Mouse (Mus musculus) MEL (cell line): ENCODE results near the gene Gpsm2. TPM values are rescaled to one million over a fixed set of nuclear protein-coding genes. Genes with fewer than 3 reads are reported as not detected.
A peak's percentile ranks its signal among the peaks of the same experiment; 100 is the strongest.

Experiments used
- DNase-seq: peaks from one replicate; pipeline ENCODE4 v3.0.0; 2011; ENCODE audit warnings: low read depth, low spot score
- H3K27ac ChIP-seq: 2 replicates; pipeline ENCODE4 v1.5.1; 2012; ENCODE audit warnings: low read depth, mild to moderate bottlenecking, control low read depth, low read length, moderate library complexity; ENCODE audit not compliant: control insufficient read depth
- H3K27me3 ChIP-seq, 2 experiments: fragments of 150-350 bp in 1 of 2; sonication (generic) in 1 of 2; 2 replicates each; pipeline ENCODE4 v1.6.1; 2012; ENCODE audit warnings: low read length in 2 of 2, mild to moderate bottlenecking in 2 of 2, improper control_type of control experiment in 1 of 2, moderate library complexity in 1 of 2; ENCODE audit not compliant: insufficient read depth in 2 of 2, control insufficient read depth in 1 of 2
- H3K36me3 ChIP-seq, 2 experiments: 2 replicates each; pipeline ENCODE4 v1.6.1; 2012 to 2014; ENCODE audit warnings: low read length in 2 of 2, improper control_type of control experiment in 1 of 2, inconsistent platforms in 1 of 2, mild to moderate bottlenecking in 1 of 2; ENCODE audit not compliant: insufficient read depth in 2 of 2, control insufficient read depth in 1 of 2
- H3K4me1 ChIP-seq, 2 experiments: fragments of 150-350 bp in 1 of 2; sonication (generic) in 1 of 2; 2 replicates each; pipeline ENCODE4 v1.6.1; 2012; ENCODE audit warnings: low read length in 2 of 2, improper control_type of control experiment in 1 of 2, mild to moderate bottlenecking in 1 of 2; ENCODE audit not compliant: insufficient read depth in 2 of 2, control insufficient read depth in 1 of 2
- H3K4me3 ChIP-seq, 2 experiments: fragments of 150-350 bp in 1 of 2; sonication (generic) in 1 of 2; 2 replicates each; pipeline ENCODE4 v1.5.1; 2012; ENCODE audit warnings: low read depth in 2 of 2, low read length in 2 of 2, mild to moderate bottlenecking in 2 of 2, moderate library complexity in 2 of 2, control low read depth in 1 of 2, improper control_type of control experiment in 1 of 2; ENCODE audit not compliant: control insufficient read depth in 1 of 2, insufficient read depth in 1 of 2
- H3K79me2 ChIP-seq: 2 replicates; pipeline ENCODE4 v1.6.1; 2012; ENCODE audit warnings: mild to moderate bottlenecking, low read length, moderate library complexity; ENCODE audit not compliant: control insufficient read depth, poor library complexity, insufficient read depth
- H3K9ac ChIP-seq: 2 replicates; pipeline ENCODE4 v1.6.1; 2012; ENCODE audit warnings: low read depth, mild to moderate bottlenecking, control low read depth, low read length, moderate library complexity; ENCODE audit not compliant: control insufficient read depth, poor library complexity, severe bottlenecking
- H3K9me3 ChIP-seq: fragments of 150-350 bp; sonication (generic); replicated peaks from 2 replicates; pipeline ENCODE4 v1.6.1; 2012; ENCODE audit warnings: mild to moderate bottlenecking, low read length, improper control_type of control experiment, moderate library complexity; ENCODE audit not compliant: insufficient read depth
- ELF1 ChIP-seq: IDR thresholded peaks from 2 replicates; pipeline ENCODE4 v1.6.1; 2014; ENCODE audit warnings: low read depth, mild to moderate bottlenecking, inconsistent platforms, low read length, improper control_type of control experiment, moderate library complexity
- HCFC1 ChIP-seq: IDR thresholded peaks from 2 replicates; pipeline ENCODE4 v1.6.1; 2012; ENCODE audit warnings: low read depth, mild to moderate bottlenecking, inconsistent platforms, low read length, improper control_type of control experiment, moderate library complexity
- JUND ChIP-seq: IDR thresholded peaks from 2 replicates; pipeline ENCODE4 v1.6.1; 2011; ENCODE audit warnings: low read depth, mild to moderate bottlenecking, improper control_type of control experiment, low read length
- KAT2A ChIP-seq: conservative IDR thresholded peaks from 2 replicates; pipeline ENCODE4 v1.6.1; 2012; ENCODE audit warnings: low read depth, low read length, improper control_type of control experiment, inconsistent platforms
- MAX ChIP-seq: IDR thresholded peaks from 2 replicates; pipeline ENCODE4 v1.6.1; 2011; ENCODE audit warnings: low read length, improper control_type of control experiment
- MXI1 ChIP-seq: IDR thresholded peaks from 2 replicates; pipeline ENCODE4 v1.6.1; 2011; ENCODE audit warnings: mild to moderate bottlenecking, low read depth, low read length, improper control_type of control experiment
- POLR2A ChIP-seq, 2 experiments: IDR thresholded peaks; 2 replicates each; pipeline ENCODE4 v1.6.1; 2011 to 2012; ENCODE audit warnings: low read length in 2 of 2, mild to moderate bottlenecking in 2 of 2, control low read depth in 1 of 2, improper control_type of control experiment in 1 of 2, low read depth in 1 of 2, moderate library complexity in 1 of 2; ENCODE audit not compliant: control insufficient read depth in 1 of 2, insufficient read depth in 1 of 2, poor library complexity in 1 of 2
- POLR2AphosphoS2 ChIP-seq: IDR thresholded peaks from 2 replicates; pipeline ENCODE4 v1.6.1; 2011; ENCODE audit warnings: low read length, improper control_type of control experiment
- POLR2AphosphoS5 ChIP-seq: IDR thresholded peaks from 2 replicates; pipeline ENCODE4 v1.6.1; 2012; ENCODE audit warnings: low read depth, borderline replicate concordance, mild to moderate bottlenecking, inconsistent platforms, low read length, moderate library complexity, mixed read lengths
- RAD21 ChIP-seq: IDR thresholded peaks from 2 replicates; pipeline ENCODE4 v1.6.1; 2011; ENCODE audit warnings: mild to moderate bottlenecking, low read depth, low read length, improper control_type of control experiment
- SIN3A ChIP-seq: IDR thresholded peaks from 2 replicates; pipeline ENCODE4 v1.6.1; 2012; ENCODE audit warnings: low read length, improper control_type of control experiment, inconsistent platforms
- TCF12 ChIP-seq: IDR thresholded peaks from 2 replicates; pipeline ENCODE4 v1.6.1; 2014; ENCODE audit warnings: low read depth, mild to moderate bottlenecking, inconsistent platforms, low read length, improper control_type of control experiment, moderate library complexity
- UBTF ChIP-seq: IDR thresholded peaks from 2 replicates; pipeline ENCODE4 v1.6.1; 2012; ENCODE audit warnings: low read depth, mild to moderate bottlenecking, inconsistent platforms, low read length, improper control_type of control experiment, moderate library complexity, borderline replicate concordance; ENCODE audit not compliant: insufficient read depth
- USF1 ChIP-seq: IDR thresholded peaks from 2 replicates; pipeline ENCODE4 v1.6.1; 2014; ENCODE audit warnings: low read depth, mild to moderate bottlenecking, inconsistent platforms, low read length, improper control_type of control experiment, moderate library complexity
- polyA plus RNA-seq, 2 experiments: library from polyadenylated mRNA; stranded (reverse) in 1 of 2; unstranded in 1 of 2; fragments of >175 nt in 1 of 2; fragments of >200 nt in 1 of 2; gene quantifications; 2 replicates each; pipeline versions ENCODE4 v1.2.1 to v1.2.4; 2012; ENCODE audit warnings: low replicate concordance in 2 of 2, low read depth in 1 of 2; ENCODE audit not compliant: insufficient read length in 2 of 2, insufficient read depth in 1 of 2, missing spikeins in 1 of 2
- total RNA-seq: library from RNA; depleted of rRNA; stranded (reverse); fragments of 300-350 nt; gene quantifications from 2 replicates; pipeline ENCODE4 v1.2.3, GENCODE M21; 2012

Gene Gpsm2
- total and polyA plus RNA-seq, 3 experiments, result 17.6 to 27.5 TPM; not detected in 1

GRCm38 (mm10) chr3:108759566-108760420 is 37.7 kb upstream of the Gpsm2 start:
- Histone ChIP-seq H3K27ac (no peak overlapping the region), H3K36me3 (peaks cover 0 to 8% of the 10 kb centered on the region in 2 experiments; a peak in 2 of 4 replicates), H3K9ac (no peak overlapping the region), H3K27me3 (no peaks in the 10 kb centered on the region; a peak in 1 of 4 replicates), H3K4me3 (no peak overlapping the region), H3K4me1 (no peaks in the 10 kb centered on the region; a peak in 1 of 4 replicates), H3K79me2 (no peaks in the 10 kb centered on the region), H3K9me3 (no peaks in the 10 kb centered on the region)
- no peak for DNase-seq
- TF ChIP-seq KAT2A, result no peak
- no peak for TF ChIP-seq JUND
- TF ChIP-seq ELF1, result no peak
- no peak for TF ChIP-seq SIN3A
- TF ChIP-seq HCFC1, result no peak
- no peak for TF ChIP-seq UBTF
- no peak for TF ChIP-seq USF1
- no peak for TF ChIP-seq POLR2AphosphoS2
- no peak for TF ChIP-seq MXI1

GRCm38 (mm10) chr3:108757570-108757969 is 35.5 kb upstream of the Gpsm2 start:
- H3K27ac ChIP-seq, result no peak overlapping the region
- H3K9me3 ChIP-seq, result no peaks in the 10 kb centered on the region
- no peaks in the 10 kb centered on the region; a peak in 1 of 4 replicates for H3K27me3 ChIP-seq
- H3K4me1 ChIP-seq, result peaks cover 2 to 9% of the 10 kb centered on the region in 2 experiments
- H3K9ac ChIP-seq, result no peak overlapping the region
- no peak for TF ChIP-seq POLR2AphosphoS5
- TF ChIP-seq POLR2A (IDR thresholded peaks at IDR 0.05; ENCODE audit: control insufficient read depth in 1 of 2, insufficient read depth in 1 of 2, low read depth in 1 of 2, low read length in 2 of 2, poor library complexity in 1 of 2), result no peak
- no peak for TF ChIP-seq KAT2A
- TF ChIP-seq MAX, result peak; percentile 33; the same call in 1 of the 2 replicates
- no peak for TF ChIP-seq JUND
- TF ChIP-seq RAD21, result no peak
- TF ChIP-seq TCF12, result no peak
- no peak for TF ChIP-seq UBTF
- H3K79me2 ChIP-seq, result no peaks in the 10 kb centered on the region
- peaks cover 0 to 15% of the 10 kb centered on the region in 2 experiments; a peak in 2 of 4 replicates for H3K36me3 ChIP-seq
- no peak overlapping the region for H3K4me3 ChIP-seq
- DNase-seq, result no peak
